Mouse (Mus musculus): Measurements from ENCODE around the gene Gdf11.

Gene Gdf11

DNA sequence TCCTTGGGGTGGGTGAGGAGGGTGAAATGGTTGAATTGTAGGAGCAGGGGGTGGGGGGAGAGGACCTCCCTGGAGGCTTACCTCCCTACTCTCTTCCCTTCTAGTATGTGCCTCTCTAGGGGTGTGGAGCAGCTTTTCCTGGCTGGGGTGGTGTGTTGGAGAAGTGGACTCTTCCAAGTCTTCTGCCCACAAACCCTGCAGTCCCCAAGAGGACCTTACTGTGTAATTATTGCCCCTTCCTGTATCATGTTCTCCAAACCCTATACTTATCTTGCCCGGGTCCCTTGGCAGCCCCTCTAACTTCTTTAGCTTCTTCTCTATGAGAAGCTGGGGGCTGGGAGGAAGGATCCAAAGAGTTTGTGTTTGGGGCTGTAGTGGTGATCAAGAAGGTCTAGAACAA is 5.3 kb upstream of the Gdf11 start:
- no peak for ATAC-seq (ENCODE audit: insufficient number of reproducible peaks, low FRiP score, low TSS enrichment)

DNA sequence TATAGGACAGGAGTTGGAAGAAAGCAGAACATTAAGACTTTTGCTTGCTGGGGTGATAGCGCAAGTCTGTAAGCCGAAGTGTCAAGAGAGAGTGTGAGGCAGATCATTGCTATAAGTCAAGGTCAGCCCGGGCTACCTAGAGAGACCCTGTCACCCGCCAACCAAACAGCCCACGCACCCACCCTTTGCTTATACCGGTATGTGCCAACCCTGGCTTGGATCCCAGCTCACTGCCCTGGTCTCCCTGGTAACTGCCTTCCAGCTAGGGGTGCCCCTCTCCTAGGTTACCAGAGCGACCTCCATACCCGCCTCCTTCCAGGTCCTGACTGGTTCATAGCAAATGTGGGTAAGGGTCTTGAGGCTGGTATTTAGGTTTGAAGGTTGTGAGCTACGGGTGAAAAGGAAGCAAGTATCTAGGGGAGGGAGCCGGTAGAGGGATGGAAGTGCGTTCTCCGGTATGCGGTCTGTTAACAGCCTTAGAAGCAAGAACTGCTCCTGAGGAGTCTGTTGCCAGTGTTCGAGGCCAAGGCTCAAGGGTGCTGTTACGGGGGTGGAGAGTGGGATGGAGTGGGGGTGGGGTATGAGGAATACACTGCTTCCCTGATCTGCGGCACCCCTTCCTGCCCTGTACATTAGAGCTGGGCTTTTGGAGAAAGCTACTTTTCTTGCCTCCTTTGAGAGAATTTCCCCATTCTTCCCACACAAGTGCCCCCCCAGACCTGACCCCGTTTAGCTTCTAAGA is 4.6 kb upstream of the Gdf11 start:
- ATAC-seq (ENCODE audit: insufficient number of reproducible peaks, low FRiP score, low TSS enrichment), result peak; percentile 33; the same call in 1 of the 2 replicates

DNA sequence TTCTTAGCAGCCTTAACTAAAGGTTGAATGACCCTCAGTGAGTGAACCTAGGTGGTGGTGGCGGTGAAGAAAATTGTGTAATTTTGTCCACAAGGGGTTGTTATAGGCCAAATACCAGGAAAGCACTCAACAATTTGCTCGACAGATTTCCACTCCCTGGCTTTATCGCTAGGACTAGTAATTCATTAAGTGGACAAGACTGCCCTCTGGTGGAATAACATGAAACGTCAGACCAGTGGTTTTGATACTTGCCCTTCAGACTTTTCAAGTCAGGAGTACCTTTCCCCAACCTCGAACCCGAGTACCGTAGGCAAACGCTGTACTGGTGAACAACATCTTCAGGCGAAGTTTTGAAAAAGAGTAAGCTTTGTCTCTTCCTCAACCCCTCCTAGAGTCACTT is 3.9 kb upstream of the Gdf11 start:
- peak; percentile 51; the same call in 1 of the 2 replicates for ATAC-seq (ENCODE audit: insufficient number of reproducible peaks, low FRiP score, low TSS enrichment)

DNA sequence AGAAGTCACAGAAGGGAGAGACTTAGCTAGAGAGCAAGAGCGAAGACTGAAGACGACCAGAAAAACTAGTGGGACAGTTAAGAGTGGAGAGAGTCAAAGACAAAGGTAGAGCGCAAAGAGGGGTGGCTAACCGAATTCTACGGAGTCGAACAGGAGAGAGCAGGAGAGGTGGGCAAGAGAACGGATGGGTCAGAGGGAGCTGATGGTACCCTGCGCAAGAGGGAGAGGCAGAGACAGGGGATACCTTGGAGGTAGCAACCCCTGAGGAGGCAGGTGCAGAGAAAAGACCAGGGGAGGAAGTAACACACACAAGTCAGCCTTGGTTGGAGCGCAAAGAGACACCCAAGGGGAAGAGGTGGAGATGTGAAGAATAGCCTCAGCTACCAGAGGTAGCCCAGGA is 728 bp upstream of the Gdf11 start:
- no peak for ATAC-seq (ENCODE audit: insufficient number of reproducible peaks, low FRiP score, low TSS enrichment)

DNA sequence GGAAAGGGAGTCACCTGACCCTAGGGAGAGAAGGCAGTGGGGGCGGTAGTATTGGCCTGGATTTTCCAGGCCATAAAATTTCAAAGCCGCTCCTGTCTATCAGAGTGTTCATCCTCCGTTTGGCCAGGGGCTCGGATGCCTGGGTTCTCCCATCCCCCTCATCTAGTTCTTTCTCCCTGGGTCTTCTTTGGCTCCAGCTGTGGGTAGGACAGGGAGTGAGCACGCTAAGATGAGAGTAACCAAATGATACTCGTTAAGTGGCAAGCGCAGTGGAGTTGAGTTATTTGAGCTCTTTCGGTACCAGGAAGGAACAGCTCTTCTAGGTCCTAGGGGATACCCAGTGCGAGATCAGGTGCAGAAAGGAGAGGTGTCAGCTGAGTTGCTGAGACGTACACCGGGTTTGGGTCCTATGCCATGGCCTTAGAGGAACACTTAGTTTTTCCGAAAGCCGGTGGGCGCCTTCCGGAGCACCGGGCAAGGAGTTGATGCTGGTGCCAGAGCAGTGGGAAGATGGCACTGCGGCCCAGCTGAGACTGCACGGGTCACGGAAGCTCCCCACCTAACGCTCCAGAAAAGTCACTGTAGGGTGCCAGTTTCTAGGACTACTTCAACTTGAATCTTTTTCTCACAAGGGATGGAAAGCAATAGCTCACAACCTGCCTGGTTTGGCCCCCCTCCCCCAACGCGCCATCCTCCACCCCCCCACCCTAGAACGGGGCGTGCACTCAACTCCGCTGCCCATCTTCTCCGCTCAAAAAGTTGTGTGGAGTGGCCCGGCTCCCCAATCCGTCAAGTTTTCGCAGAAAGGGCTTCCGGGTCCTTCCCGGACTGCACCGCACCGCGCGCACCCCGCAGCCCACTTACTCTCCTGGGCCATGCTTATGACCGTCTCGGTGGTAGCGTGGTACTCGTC is 879 bp downstream of the Gdf11 start:
- ATAC-seq (ENCODE audit: insufficient number of reproducible peaks, low FRiP score, low TSS enrichment), result no peak

DNA sequence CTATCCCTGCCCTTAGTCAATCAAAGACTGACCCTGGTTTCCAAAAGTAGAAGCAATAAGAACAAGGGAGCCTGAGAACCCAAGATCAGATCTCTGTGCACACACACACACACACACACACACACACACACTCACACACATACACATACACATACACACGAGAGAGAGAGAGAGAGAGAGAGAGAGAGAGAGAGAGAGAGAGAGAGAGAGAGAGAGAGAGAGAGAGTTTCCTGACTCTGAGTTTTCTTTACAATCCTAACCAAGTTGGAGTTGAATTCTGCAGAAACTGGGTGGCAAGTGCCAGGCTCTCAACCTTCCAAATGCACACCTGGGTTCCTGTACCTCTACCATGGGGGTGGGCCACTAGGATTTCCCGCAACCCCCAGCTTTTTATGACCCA is 1.7 kb downstream of the Gdf11 start:
- no peak for ATAC-seq (ENCODE audit: insufficient number of reproducible peaks, low FRiP score, low TSS enrichment)

DNA sequence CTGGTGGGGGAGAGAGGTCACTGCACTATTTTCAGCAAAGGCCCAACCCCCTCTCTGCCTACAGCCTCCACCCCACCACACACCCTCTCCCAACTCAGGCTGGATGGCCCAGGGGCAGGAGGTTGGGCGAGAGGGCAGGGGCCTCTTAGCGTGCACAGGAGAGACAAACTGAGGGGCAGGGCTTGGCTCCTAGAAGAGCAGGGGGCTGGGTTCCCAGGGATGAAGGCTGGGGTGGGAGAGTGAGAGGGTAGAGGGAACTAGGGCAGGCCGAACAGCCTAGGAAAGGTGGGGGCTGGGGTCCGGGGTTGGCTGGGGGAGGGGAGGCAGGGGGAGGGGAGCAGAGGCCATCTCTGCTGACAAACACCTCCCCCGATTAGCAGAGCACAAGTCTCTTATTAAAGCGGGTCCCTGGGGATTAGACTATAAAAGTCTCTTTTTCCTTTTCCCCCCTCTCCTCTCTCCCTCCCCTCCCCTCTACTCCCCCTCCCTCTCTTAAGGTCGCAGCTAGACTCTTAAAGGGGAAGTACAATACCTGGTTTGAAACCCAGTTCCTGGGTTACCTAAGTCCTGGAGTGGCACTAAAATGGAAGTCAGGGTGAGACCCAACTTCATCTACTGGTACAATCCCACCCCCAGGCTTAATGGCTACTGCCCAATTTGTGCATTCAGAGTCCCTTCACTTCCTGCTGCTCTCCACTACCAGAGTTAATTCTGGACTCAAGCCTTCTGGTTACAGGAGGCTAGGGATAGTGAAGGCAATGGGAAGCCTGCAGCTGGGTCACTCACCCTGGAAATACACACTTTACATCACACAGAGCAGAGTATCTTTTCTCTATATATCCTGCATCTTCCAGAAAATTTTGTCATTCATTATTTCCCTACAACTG is 2.3 kb downstream of the Gdf11 start:
- ATAC-seq (ENCODE audit: insufficient number of reproducible peaks, low FRiP score, low TSS enrichment), result no peak

DNA sequence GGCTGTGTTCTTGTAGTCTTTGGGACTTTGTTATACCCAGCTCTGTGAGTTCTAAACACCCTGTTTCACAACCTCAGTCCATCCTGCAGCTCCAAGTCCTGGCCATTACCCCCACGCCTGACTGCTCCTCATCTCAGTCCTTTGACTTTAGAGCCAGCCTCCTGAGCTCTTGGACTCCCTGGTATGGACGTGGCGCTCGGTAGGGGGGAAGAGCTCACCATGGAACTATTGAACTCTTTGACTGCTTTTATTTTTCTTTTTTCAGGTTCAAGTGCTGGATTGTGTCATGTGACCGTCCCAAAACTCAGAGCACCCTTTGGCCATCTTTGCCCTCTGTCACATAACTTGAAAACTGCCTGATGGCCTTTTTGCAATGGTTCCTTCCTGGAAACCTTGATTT is 9.5 kb downstream of the Gdf11 start:
- ATAC-seq (ENCODE audit: insufficient number of reproducible peaks, low FRiP score, low TSS enrichment), result no peak

DNA sequence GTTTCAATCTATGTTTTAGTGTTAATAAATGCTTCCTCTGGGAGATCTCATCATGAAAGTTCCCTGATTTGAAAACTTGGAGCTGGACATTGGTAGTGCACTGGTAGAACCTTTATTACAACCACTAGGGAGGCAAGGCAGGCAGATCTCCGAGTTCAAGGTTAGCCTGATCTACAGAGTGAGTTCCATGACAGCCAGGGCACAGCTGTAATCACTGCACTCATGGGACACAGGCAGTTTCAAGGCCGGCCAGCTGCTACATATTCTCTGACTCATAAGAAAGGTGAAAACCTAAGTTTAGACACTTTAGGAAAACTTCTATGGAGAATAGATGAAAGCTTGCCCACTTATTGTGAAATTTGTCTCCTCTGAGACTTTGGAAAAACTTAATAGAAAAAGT is 12.7 kb downstream of the Gdf11 start:
- no peak for ATAC-seq (ENCODE audit: insufficient number of reproducible peaks, low FRiP score, low TSS enrichment)

DNA sequence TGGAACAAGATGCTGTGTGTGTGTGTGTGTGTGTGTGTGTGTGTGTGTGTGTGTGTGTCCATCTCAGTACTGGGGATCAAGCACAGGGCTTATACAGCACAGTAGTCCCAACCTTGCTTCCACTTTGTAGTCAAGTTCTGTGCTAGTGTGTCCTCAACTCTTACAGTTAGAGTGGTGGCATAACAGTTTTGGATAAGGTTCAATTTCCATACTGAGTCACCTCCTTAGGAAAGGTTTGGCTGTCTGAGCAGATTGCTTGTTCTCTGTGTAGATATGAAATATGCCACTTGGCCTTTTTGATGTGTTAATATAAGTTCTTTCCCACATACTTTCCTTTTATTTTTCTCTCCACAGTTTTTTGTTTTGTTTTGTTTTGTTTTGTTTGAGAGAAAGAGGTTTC is 13.2 kb downstream of the Gdf11 start:
- no peak for ATAC-seq (ENCODE audit: insufficient number of reproducible peaks, low FRiP score, low TSS enrichment)

DNA sequence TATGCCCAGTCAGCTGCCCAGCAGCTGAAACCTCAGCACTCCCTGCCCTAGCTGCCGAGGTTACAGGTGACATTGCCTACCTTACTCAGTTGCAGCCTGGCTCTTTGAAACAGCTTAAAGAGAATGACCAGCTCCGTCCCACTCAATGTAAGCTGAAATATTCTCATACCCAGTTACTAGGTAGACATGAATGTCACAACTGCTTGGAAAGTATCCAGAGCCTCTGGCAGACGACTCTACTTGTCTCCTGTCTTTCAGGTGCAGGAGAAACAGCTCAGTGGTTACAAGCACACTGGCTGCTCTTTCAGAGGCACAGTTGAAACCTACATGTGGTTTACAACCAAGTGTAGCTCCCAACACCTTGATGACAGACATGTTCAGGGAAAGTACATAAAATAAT is 21.2 kb downstream of the Gdf11 start:
- no peak for ATAC-seq (ENCODE audit: insufficient number of reproducible peaks, low FRiP score, low TSS enrichment)

DNA sequence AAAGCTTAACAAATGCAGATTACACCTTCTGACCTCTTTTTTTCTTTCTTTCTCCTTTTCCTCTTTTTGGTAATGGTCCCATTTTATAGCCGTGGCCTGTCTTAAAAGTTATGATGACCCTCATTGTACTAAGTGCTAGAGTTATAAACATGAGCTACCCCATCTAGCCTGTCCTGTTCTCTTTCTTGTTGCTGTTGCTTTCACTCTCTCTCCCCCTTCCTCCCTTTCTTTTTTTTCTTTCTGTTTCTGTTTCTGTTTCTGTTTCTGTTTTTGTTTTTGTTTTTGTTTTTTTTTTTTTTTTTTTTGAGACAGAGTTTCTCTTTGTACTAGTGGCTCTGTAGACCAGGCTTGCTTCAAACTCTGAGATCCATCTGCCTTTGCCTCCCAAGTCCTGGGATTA is 25.0 kb downstream of the Gdf11 start:
- no peak for ATAC-seq (ENCODE audit: insufficient number of reproducible peaks, low FRiP score, low TSS enrichment)

DNA sequence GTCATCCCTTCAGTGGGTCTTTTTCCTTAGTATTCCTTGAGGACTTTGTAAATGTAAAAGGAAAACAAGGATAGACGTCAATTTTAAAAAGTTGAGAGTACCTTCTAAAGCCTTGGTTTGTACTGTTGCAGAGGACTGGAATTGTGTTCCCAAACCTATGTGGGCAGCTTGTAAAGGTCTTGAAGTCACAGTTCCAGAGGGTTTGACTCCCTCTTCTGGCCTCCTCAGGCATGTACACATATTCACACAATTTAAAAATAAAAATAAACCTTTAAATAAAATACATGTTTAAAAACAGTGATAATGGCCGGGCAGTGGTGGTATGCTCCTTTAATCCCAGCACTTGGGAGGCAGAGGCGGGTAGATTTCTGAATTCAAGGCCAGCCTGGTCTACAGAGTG is 25.5 kb downstream of the Gdf11 start:
- ATAC-seq (ENCODE audit: insufficient number of reproducible peaks, low FRiP score, low TSS enrichment), result no peak

DNA sequence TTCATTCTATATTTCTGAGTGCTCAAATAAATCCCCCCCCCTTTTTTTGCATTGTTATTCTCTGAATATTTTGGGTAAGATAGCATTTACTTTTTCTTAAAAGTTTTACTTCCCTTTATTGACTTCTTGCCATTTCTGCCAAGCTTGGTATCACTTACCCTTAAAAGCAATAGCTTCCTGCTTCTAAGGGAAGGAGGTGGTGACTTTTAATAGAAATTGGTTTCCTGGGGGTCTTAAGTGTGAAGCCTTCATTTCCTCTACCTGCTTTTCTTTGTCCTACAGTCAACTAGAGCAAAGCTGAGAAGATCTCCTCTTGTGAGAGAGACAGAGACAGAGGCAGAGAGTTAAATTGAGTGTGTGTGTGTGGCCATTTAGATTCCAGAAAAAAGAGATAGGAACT is 30.3 kb downstream of the Gdf11 start:
- no peak for ATAC-seq (ENCODE audit: insufficient number of reproducible peaks, low FRiP score, low TSS enrichment)

DNA sequence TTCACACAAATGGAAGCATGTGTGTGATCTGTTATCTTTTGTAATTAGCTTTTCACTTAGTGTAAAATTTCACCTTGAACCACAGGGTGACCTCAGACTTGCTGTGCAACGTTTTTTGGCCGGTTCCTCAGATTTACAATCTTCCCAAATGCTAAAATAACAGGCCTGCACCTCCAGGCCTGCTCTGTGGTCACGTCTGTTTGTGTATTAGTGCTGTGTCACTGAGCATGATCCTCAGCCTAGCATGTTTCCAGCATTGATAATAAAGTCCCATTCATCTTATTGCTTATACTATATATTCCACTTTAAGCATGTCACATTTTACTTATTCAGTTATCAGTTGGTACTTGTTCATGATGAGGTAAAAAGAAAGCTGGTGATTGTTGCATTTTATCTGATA is 41.2 kb downstream of the Gdf11 start:
- ATAC-seq (ENCODE audit: insufficient number of reproducible peaks, low FRiP score, low TSS enrichment), result no peak

DNA sequence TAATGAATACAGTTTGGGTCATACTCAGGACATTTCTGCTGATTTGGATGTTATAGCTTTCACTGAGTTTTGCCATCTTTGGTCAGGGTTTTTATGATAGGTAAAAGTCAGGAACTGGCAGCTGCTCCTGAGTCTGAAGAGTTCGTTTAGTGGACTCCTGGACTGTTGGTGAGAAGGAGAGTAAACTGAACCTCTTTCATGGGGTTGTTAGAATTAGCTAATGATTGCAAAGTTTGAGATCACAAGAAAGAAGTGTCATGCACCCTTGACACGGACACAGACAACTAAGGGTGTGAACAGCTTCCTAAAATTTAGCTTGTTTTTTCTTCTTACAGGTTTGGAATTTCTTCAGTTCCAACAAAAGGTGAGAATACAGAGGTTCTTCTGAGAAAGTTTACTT is 43.1 kb downstream of the Gdf11 start:
- ATAC-seq (ENCODE audit: insufficient number of reproducible peaks, low FRiP score, low TSS enrichment), result no peak

DNA sequence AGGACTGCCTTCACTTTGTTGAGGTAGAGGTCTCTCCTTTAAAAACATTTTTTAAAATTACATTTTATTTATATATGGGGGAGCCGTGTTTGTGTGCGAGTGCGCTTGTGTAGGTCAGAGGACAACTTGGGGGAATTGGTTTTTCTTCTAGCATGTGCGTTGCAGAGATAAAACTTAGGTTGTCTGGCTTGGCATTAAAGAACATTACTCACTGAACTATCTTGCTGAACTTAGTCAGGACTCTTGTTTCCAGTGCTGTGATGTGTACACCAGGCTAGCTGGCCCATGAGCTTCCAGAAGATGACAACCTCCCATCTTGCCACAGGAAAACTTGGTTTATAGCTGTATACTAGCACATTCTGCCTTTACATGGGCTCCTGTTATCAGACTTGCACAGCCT is 44.9 kb downstream of the Gdf11 start:
- no peak for ATAC-seq (ENCODE audit: insufficient number of reproducible peaks, low FRiP score, low TSS enrichment)

DNA sequence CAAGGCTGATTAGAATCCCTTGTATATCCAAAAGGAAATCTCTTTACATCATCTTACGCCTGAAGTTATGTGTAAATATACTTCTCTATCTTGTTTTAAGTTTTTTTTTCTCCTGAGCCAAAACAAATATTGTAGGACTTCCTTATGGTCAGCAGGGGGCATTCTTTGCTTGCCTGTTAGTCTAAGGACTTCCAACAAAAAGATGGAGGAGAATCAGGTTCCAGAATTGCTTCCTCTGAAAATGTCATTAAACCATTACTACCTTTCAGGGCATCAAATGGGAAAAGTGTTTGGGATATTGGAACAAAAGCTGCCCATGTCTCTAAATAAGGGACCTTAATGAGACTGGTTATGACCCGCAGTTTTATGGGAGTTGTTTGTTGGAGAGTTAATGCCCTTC is 46.0 kb downstream of the Gdf11 start:
- ATAC-seq (ENCODE audit: insufficient number of reproducible peaks, low FRiP score, low TSS enrichment), result no peak

DNA sequence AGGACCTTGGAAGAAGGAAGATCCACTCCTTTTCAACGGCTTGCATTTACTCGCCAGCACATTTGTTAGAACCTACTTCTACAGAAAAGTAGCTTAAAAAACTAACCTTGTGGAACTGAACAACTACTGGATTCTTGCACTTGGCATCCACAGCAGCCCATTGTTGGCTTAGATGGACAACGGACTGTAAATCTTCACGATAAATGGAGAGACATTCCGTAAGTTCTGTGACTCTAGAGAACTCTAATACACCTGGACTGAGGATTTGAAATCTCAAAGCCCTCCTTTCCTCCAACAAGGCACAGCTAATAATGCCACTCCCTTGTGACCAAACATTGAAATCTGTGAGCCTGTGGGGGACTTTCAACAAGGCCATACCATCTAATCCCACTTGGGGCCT is 48.3 kb downstream of the Gdf11 start:
- no peak for ATAC-seq (ENCODE audit: insufficient number of reproducible peaks, low FRiP score, low TSS enrichment)

DNA sequence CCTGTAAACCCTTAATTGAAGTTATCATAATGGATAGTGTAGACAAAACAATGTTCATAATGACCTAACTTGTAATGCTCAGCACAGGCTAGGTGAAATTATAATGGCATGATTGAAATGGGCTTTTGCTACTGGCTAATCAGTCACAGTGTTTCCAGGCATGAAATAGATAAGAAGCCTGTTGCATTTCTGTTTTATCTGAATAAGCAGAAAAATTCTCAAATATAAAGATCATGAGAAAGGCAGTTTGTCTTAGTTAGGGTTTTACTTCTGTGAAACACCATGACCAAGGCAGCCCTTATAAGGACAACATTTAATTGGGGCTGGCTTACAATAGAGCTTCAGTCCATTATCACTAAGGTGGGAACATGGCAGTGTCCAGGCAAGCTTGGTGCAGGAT is 50.9 kb downstream of the Gdf11 start:
- ATAC-seq (ENCODE audit: insufficient number of reproducible peaks, low FRiP score, low TSS enrichment), result no peak

DNA sequence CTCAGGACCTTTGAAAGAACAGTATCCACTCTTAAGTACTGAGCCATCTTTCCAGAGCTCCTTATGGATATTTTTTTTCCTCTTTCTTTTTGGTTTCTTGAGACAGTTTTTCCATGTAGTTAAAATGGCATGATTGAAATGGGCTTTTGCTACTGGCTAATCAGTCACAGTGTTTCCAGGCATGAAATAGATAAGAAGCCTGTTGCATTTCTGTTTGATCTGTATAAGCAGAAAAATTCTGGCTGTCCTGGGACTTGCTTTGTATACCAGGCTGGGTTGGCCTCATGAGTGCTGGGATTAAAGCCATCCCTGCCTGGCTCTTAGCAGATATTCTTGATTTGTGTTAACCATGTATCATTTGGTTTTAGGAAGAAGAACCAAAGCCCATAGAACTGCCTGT is 52.1 kb downstream of the Gdf11 start:
- ATAC-seq (ENCODE audit: insufficient number of reproducible peaks, low FRiP score, low TSS enrichment), result no peak

Measured in cerebellum, adult (tissue).